Mouse (Mus musculus) thymus, postnatal 0 days (tissue): ENCODE data around the gene Ptgdr. TPM values are rescaled to one million over a fixed set of nuclear protein-coding genes. Genes with fewer than 3 reads are reported as not detected.
"Not testable (repeated sequence)": the region's sequence is repeated elsewhere in the genome, so short reads cannot be mapped to it uniquely, and the experiment has no call there.

Experiments
- DNase-seq: peaks from one replicate; pipeline ENCODE4 v3.0.0-alpha.2; 2015; ENCODE audit warnings: low spot score
- polyA plus RNA-seq: library from polyadenylated mRNA; unstranded; fragments of >200 nt; fragmentation: Nextera tagmentation; extraction: Ambion mirVana; gene quantifications from 2 replicates; pipeline ENCODE4 v1.2.1, GENCODE M21; 2015

The Ptgdr gene
- polyA plus RNA-seq, 1 experiment from 2014 or later, result 0.12 TPM

- DNase-seq, result not testable (repeated sequence)
These were observed 46.0 kb downstream of the Ptgdr start for GRCm38 (mm10) chr14:44813152-44813551.

Other genes with a start within 250 kb of the Ptgdr start
- not detected in 2 replicates for gene Gm5624, start 231.4 kb downstream of the Ptgdr start, polyA plus RNA-seq
- not detected in 2 replicates for gene Gm8257, start 152.9 kb downstream of the Ptgdr start, polyA plus RNA-seq
- not detected in 2 replicates for gene Gm8267, start 109.0 kb downstream of the Ptgdr start, polyA plus RNA-seq
- gene Ptger2, start 128.8 kb upstream of the Ptgdr start, polyA plus RNA-seq, result 0.58 and 0.79 TPM in 2 replicates